Mouse (Mus musculus) neural tube, embryonic 14.5 days (tissue): Measurements from ENCODE around the gene Kcnq1. TPM values are rescaled to one million over a fixed set of nuclear protein-coding genes. Genes with fewer than 3 reads are reported as not detected.

Experiments
- ATAC-seq: fragments of 200-750 bp; cut with Nextera tagmentation; 2 replicates; pipeline ENCODE4 v1.8.0; 2017; ENCODE audit warnings: low read depth, mild to moderate bottlenecking, moderate TSS enrichment, moderate library complexity
- H3K27ac ChIP-seq: fragments of 300-500 bp; sonication (generic); 2 replicates; pipeline ENCODE4 v1.5.1; 2014; ENCODE audit warnings: low read depth, mild to moderate bottlenecking, control low read depth, low read length, moderate library complexity, mixed read lengths
- H3K27me3 ChIP-seq: fragments of 300-500 bp; sonication (generic); 2 replicates; pipeline ENCODE4 v1.6.1; 2014; ENCODE audit warnings: low read length; ENCODE audit not compliant: control insufficient read depth, insufficient read depth
- H3K36me3 ChIP-seq: fragments of 300-500 bp; sonication (generic); 2 replicates; pipeline ENCODE4 v1.6.1; 2014; ENCODE audit warnings: low read length, mixed read lengths; ENCODE audit not compliant: control insufficient read depth, insufficient read depth
- H3K4me1 ChIP-seq: fragments of 300-500 bp; sonication (generic); 2 replicates; pipeline ENCODE4 v1.6.1; 2014; ENCODE audit warnings: low read length; ENCODE audit not compliant: control insufficient read depth, insufficient read depth
- H3K4me2 ChIP-seq: fragments of 300-500 bp; sonication (generic); 2 replicates; pipeline ENCODE4 v1.6.1; 2014; ENCODE audit warnings: mild to moderate bottlenecking, low read depth, low read length, control low read depth
- H3K4me3 ChIP-seq: fragments of 300-500 bp; sonication (generic); 2 replicates; pipeline ENCODE4 v1.5.1; 2014; ENCODE audit warnings: low read depth, low read length, control low read depth, mixed read lengths
- H3K9ac ChIP-seq: fragments of 300-500 bp; sonication (generic); replicated peaks from 2 replicates; pipeline ENCODE4 v1.6.1; 2014; ENCODE audit warnings: low read depth, mild to moderate bottlenecking, control low read depth, low read length, mixed read lengths
- H3K9me3 ChIP-seq: fragments of 300-500 bp; sonication (generic); 2 replicates; pipeline ENCODE4 v1.6.1; 2016; ENCODE audit warnings: low read length; ENCODE audit not compliant: control insufficient read depth
- WGBS: fragments of 180-500 bp; shearing (Covaris S2); extraction: QIAGEN DNeasy Blood & Tissue Kit; methylation state at CpG from one replicate; pipeline ENCODE4 v1.1.7; 2014; 5-methylcytosine and 5-hydroxymethylcytosine counted together
- polyA plus RNA-seq: library from polyadenylated mRNA; unstranded; fragments of >200 nt; fragmentation: Nextera tagmentation; extraction: Ambion mirVana; gene quantifications from 2 replicates; pipeline ENCODE4 v1.2.1, GENCODE M21; 2014

The Kcnq1 gene
- polyA plus RNA-seq, 1 experiment from 2014 or later, result 2.4 TPM

GRCm38 (mm10) chr7:143368267-143368643 lies 262.1 kb downstream of the Kcnq1 start:
- Histone ChIP-seq H3K4me2 (no peak overlapping the region), H3K9me3 (no peaks in the 10 kb centered on the region), H3K27ac (no peak overlapping the region), H3K4me1 (no peaks in the 10 kb centered on the region), H3K27me3 (no peaks in the 10 kb centered on the region), H3K36me3 (no peaks in the 10 kb centered on the region), H3K9ac (no peak overlapping the region), H3K4me3 (no peak overlapping the region)
- WGBS, result 40% methylated on average over 7 of the region's 7 CpGs
- ATAC-seq, result no peak

GRCm38 (mm10) chr7:143371336-143371735 lies 265.2 kb downstream of the Kcnq1 start:
- no peaks in the 10 kb centered on the region for H3K27me3 ChIP-seq
- no peak for ATAC-seq
- no peak overlapping the region for H3K4me2 ChIP-seq
- H3K4me1 ChIP-seq, result no peaks in the 10 kb centered on the region
- no peaks in the 10 kb centered on the region for H3K36me3 ChIP-seq
- WGBS, result 83% methylated on average over 2 of the region's 2 CpGs
- no peak overlapping the region for H3K4me3 ChIP-seq
- no peak overlapping the region for H3K9ac ChIP-seq
- no peaks in the 10 kb centered on the region for H3K9me3 ChIP-seq
- no peak overlapping the region for H3K27ac ChIP-seq

- Histone ChIP-seq H3K9me3 (no peaks in the 10 kb centered on the region), H3K27me3 (no peaks in the 10 kb centered on the region), H3K36me3 (no peaks in the 10 kb centered on the region), H3K9ac (no peak overlapping the region), H3K4me3 (no peak overlapping the region), H3K27ac (no peak overlapping the region), H3K4me2 (no peak overlapping the region), H3K4me1 (no peaks in the 10 kb centered on the region)
- ATAC-seq, result no peak
- 85% methylated on average over 3 of the region's 3 CpGs for WGBS
Observed at GRCm38 (mm10) chr7:143373265-143373664, 267.1 kb downstream of the Kcnq1 start.

- Histone ChIP-seq H3K4me2 (no peak overlapping the region), H3K4me1 (no peaks in the 10 kb centered on the region), H3K36me3 (no peaks in the 10 kb centered on the region), H3K27ac (no peak overlapping the region), H3K27me3 (no peaks in the 10 kb centered on the region), H3K9me3 (no peaks in the 10 kb centered on the region), H3K4me3 (no peak overlapping the region), H3K9ac (no peak overlapping the region)
- ATAC-seq, result no peak
- WGBS, result 74% methylated on average over 16 of the region's 16 CpGs
Observed at GRCm38 (mm10) chr7:143375945-143376344, 269.8 kb downstream of the Kcnq1 start.

GRCm38 (mm10) chr7:143380466-143381073 lies 274.4 kb downstream of the Kcnq1 start:
- Histone ChIP-seq H3K4me1 (no peaks in the 10 kb centered on the region), H3K9me3 (no peaks in the 10 kb centered on the region), H3K9ac (no peak overlapping the region), H3K4me2 (no peak overlapping the region), H3K4me3 (no peak overlapping the region), H3K36me3 (no peaks in the 10 kb centered on the region), H3K27ac (no peak overlapping the region), H3K27me3 (no peaks in the 10 kb centered on the region)
- 50% methylated on average over 20 of the region's 20 CpGs for whole genome bisulfite sequencing
- no peak for ATAC-seq

- Histone ChIP-seq H3K4me3 (no peak overlapping the region), H3K9me3 (no peaks in the 10 kb centered on the region), H3K4me2 (no peak overlapping the region), H3K4me1 (peaks cover 13% of the 10 kb centered on the region), H3K36me3 (no peaks in the 10 kb centered on the region), H3K27me3 (no peaks in the 10 kb centered on the region), H3K9ac (no peak overlapping the region), H3K27ac (no peak overlapping the region)
- WGBS, result 0% methylated on average over 1 of the region's 1 CpGs
- no peak for ATAC-seq
Observed at GRCm38 (mm10) chr7:143386632-143387031, 280.5 kb downstream of the Kcnq1 start.

- Histone ChIP-seq H3K4me1 (peaks cover 13% of the 10 kb centered on the region), H3K4me3 (no peak overlapping the region), H3K36me3 (no peaks in the 10 kb centered on the region), H3K27ac (peak overlapping the region; percentile 48), H3K9ac (0 out of 2 replicates have a peak overlapping the region, but pooled peaks have one; percentile 16), H3K4me2 (no peak overlapping the region), H3K27me3 (no peaks in the 10 kb centered on the region), H3K9me3 (no peaks in the 10 kb centered on the region)
- peak; percentile 69 for ATAC-seq
- WGBS, result 19% methylated on average over 27 of the region's 27 CpGs
Observed at GRCm38 (mm10) chr7:143388783-143389695, 282.9 kb downstream of the Kcnq1 start.

- H3K4me1 ChIP-seq, result peaks cover 13% of the 10 kb centered on the region
- ATAC-seq, result peak; percentile 44
- no peak overlapping the region for H3K27ac ChIP-seq
Observed at GRCm38 (mm10) chr7:143389860-143390259, 283.7 kb downstream of the Kcnq1 start.

GRCm38 (mm10) chr7:143390277-143390948 lies 284.3 kb downstream of the Kcnq1 start:
- no peak overlapping the region for H3K27ac ChIP-seq
- no peak overlapping the region for H3K4me3 ChIP-seq
- H3K9ac ChIP-seq, result no peak overlapping the region
- H3K4me2 ChIP-seq, result no peak overlapping the region
- peaks cover 13% of the 10 kb centered on the region for H3K4me1 ChIP-seq
- ATAC-seq, result no peak
- no peaks in the 10 kb centered on the region for H3K9me3 ChIP-seq
- no peaks in the 10 kb centered on the region for H3K27me3 ChIP-seq
- 72% methylated on average over 12 of the region's 12 CpGs for WGBS
- no peaks in the 10 kb centered on the region for H3K36me3 ChIP-seq

More at GRCm38 (mm10) chr7:143389860-143390259, 283.7 kb downstream of the Kcnq1 start:
- WGBS, result 74% methylated on average over 2 of the region's 2 CpGs
- Histone ChIP-seq H3K9me3 (no peaks in the 10 kb centered on the region), H3K27me3 (no peaks in the 10 kb centered on the region), H3K36me3 (no peaks in the 10 kb centered on the region), H3K9ac (no peak overlapping the region), H3K4me3 (no peak overlapping the region), H3K4me2 (no peak overlapping the region)
